Mouse (Mus musculus): Measurements from ENCODE around the gene Wdr91. TPM values are rescaled to one million over a fixed set of nuclear protein-coding genes. Genes with fewer than 3 reads are reported as not detected.

The Wdr91 gene
- total and polyA plus RNA-seq, 2 experiments from 2014 or later: 14.6 to 37.3 TPM

- TF ChIP-seq CTCF (IDR thresholded peaks at IDR 0.05; ENCODE audit: low read depth): no peak
- no peak for DNase-seq
- no peaks in the 10 kb centered on the region for H3K36me3 ChIP-seq (ENCODE audit: insufficient read depth)
Measured at GRCm38 (mm10) chr6:34938280-34938928, 27.7 kb upstream of the Wdr91 start.

GRCm38 (mm10) chr6:34936743-34937142 lies 26.1 kb upstream of the Wdr91 start:
- 67% methylated on average over 5 of the region's 5 CpGs for WGBS
- TF ChIP-seq CTCF (IDR thresholded peaks at IDR 0.05; ENCODE audit: low read depth): no peak
- no peak overlapping the region for H3K9ac ChIP-seq

More at GRCm38 (mm10) chr6:34938280-34938928, 27.7 kb upstream of the Wdr91 start:
- ATAC-seq: no peak
- Histone ChIP-seq H3K9ac (no peak overlapping the region), H3K4me1 (ENCODE audit: insufficient read depth) (no peaks in the 10 kb centered on the region), H3K27ac (ENCODE audit: low read depth, low read length) (no peak overlapping the region), H3K4me2 (ENCODE audit: low read depth) (no peak overlapping the region), H3K27me3 (ENCODE audit: insufficient read depth, low read length) (no peaks in the 10 kb centered on the region), H3K4me3 (ENCODE audit: low read depth, low read length) (no peak overlapping the region), H3K9me3 (ENCODE audit: low read length) (no peaks in the 10 kb centered on the region)
- 80% methylated on average over 7 of the region's 7 CpGs for WGBS

GRCm38 (mm10) chr6:34932633-34933032 lies 22.0 kb upstream of the Wdr91 start:
- no peaks in the 10 kb centered on the region for H3K4me1 ChIP-seq (ENCODE audit: insufficient read depth)
- H3K36me3 ChIP-seq (ENCODE audit: insufficient read depth): no peaks in the 10 kb centered on the region
- TF ChIP-seq CTCF (IDR thresholded peaks at IDR 0.05; ENCODE audit: low read depth): no peak
- H3K27me3 ChIP-seq (ENCODE audit: insufficient read depth, low read length): no peaks in the 10 kb centered on the region
- no peak for ATAC-seq
- no peak overlapping the region for H3K4me3 ChIP-seq (ENCODE audit: low read depth, low read length)
- WGBS: 89% methylated on average over 1 of the region's 1 CpGs
- no peaks in the 10 kb centered on the region for H3K9me3 ChIP-seq (ENCODE audit: low read length)
- DNase-seq: no peak
- no peak overlapping the region for H3K4me2 ChIP-seq (ENCODE audit: low read depth)
- H3K9ac ChIP-seq: no peak overlapping the region
- no peak overlapping the region for H3K27ac ChIP-seq (ENCODE audit: low read depth, low read length)

More at GRCm38 (mm10) chr6:34936743-34937142, 26.1 kb upstream of the Wdr91 start:
- Histone ChIP-seq H3K4me3 (ENCODE audit: low read depth, low read length) (no peak overlapping the region), H3K27me3 (ENCODE audit: insufficient read depth, low read length) (no peaks in the 10 kb centered on the region), H3K36me3 (ENCODE audit: insufficient read depth) (no peaks in the 10 kb centered on the region), H3K9me3 (ENCODE audit: low read length) (no peaks in the 10 kb centered on the region), H3K27ac (ENCODE audit: low read depth, low read length) (no peak overlapping the region), H3K4me2 (ENCODE audit: low read depth) (no peak overlapping the region), H3K4me1 (ENCODE audit: insufficient read depth) (no peaks in the 10 kb centered on the region)
- DNase-seq (no peak), ATAC-seq (no peak)

GRCm38 (mm10) chr6:34927594-34927993 lies 16.9 kb upstream of the Wdr91 start:
- no peak overlapping the region for H3K27ac ChIP-seq (ENCODE audit: low read depth, low read length)
- H3K9ac ChIP-seq: no peak overlapping the region
- no peaks in the 10 kb centered on the region for H3K9me3 ChIP-seq (ENCODE audit: low read length)
- H3K27me3 ChIP-seq (ENCODE audit: insufficient read depth, low read length): no peaks in the 10 kb centered on the region
- no peak for DNase-seq
- H3K4me3 ChIP-seq (ENCODE audit: low read depth, low read length): no peak overlapping the region
- H3K4me1 ChIP-seq (ENCODE audit: insufficient read depth): no peaks in the 10 kb centered on the region
- H3K4me2 ChIP-seq (ENCODE audit: low read depth): no peak overlapping the region
- no peaks in the 10 kb centered on the region for H3K36me3 ChIP-seq (ENCODE audit: insufficient read depth)
- 98% methylated on average over 8 of the region's 8 CpGs for WGBS
- no peak for ATAC-seq
- no peak for TF ChIP-seq CTCF (IDR thresholded peaks at IDR 0.05; ENCODE audit: low read depth)

GRCm38 (mm10) chr6:34927156-34927555 lies 16.5 kb upstream of the Wdr91 start:
- Histone ChIP-seq H3K9me3 (ENCODE audit: low read length) (no peaks in the 10 kb centered on the region), H3K36me3 (ENCODE audit: insufficient read depth) (no peaks in the 10 kb centered on the region), H3K27ac (ENCODE audit: low read depth, low read length) (no peak overlapping the region), H3K4me3 (ENCODE audit: low read depth, low read length) (no peak overlapping the region), H3K4me1 (ENCODE audit: insufficient read depth) (no peaks in the 10 kb centered on the region), H3K9ac (no peak overlapping the region), H3K4me2 (ENCODE audit: low read depth) (no peak overlapping the region), H3K27me3 (ENCODE audit: insufficient read depth, low read length) (no peaks in the 10 kb centered on the region)
- 43% methylated on average over 4 of the region's 4 CpGs for WGBS
- peak; percentile 46 for DNase-seq
- TF ChIP-seq CTCF (IDR thresholded peaks at IDR 0.05; ENCODE audit: low read depth): peak; percentile 71
- no peak for ATAC-seq

DNA sequence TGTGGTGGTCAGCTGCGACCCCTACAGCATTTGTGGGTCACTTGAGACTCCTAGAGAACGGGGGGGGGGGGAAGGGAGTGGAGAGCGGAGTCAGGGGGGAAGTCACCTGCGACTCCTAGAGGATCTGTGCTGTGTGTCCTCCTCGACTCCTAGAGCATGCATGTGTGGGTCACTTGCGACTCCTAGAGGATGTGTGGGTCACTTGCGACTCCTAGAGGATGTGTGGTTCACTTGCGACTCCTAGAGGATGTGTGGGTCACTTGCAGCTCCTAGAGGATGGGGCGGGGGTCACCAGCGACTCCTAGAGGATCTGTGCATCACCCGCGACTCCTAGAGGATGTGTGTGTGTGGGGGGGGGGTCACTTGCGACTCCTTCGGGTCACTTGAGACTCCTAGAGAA lies 11.3 kb upstream of the Wdr91 start:
- H3K4me2 ChIP-seq (ENCODE audit: low read depth): no peak overlapping the region
- H3K4me3 ChIP-seq (ENCODE audit: low read depth, low read length): no peak overlapping the region
- H3K9me3 ChIP-seq (ENCODE audit: low read length): no peaks in the 10 kb centered on the region
- no peak overlapping the region for H3K9ac ChIP-seq
- H3K27me3 ChIP-seq (ENCODE audit: insufficient read depth, low read length): no peaks in the 10 kb centered on the region
- DNase-seq: no peak
- TF ChIP-seq CTCF (IDR thresholded peaks at IDR 0.05; ENCODE audit: low read depth): peak; percentile 76
- WGBS: 58% methylated on average over 14 of the region's 14 CpGs
- no peak overlapping the region for H3K27ac ChIP-seq (ENCODE audit: low read depth, low read length)
- no peaks in the 10 kb centered on the region for H3K4me1 ChIP-seq (ENCODE audit: insufficient read depth)
- no peaks in the 10 kb centered on the region for H3K36me3 ChIP-seq (ENCODE audit: insufficient read depth)
- ATAC-seq: peak; percentile 18; the same call in 1 of the 2 replicates

DNA sequence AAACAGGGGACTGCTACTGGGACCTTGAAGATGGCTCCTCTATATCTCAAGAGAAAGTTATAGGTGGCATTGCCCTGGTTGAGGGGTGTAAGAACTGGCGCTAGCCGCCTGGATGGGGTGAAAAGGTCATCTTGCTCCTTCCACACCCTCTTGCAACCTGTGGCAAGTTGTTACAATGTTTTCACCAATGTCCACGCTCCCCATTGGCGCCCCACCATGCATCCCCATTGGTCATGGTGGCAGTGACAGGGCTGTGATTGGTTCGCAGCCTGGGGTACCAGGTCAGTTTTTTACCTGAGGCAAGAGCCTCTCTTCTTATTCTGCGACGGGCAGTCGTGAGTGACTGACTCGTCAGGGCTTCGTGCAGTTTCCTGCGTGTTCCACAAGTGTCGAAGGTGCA lies 10.0 kb upstream of the Wdr91 start:
- 95% methylated on average over 12 of the region's 12 CpGs for WGBS
- no peak overlapping the region for H3K4me2 ChIP-seq (ENCODE audit: low read depth)
- DNase-seq (no peak), ATAC-seq (no peak)
- H3K36me3 ChIP-seq (ENCODE audit: insufficient read depth): no peaks in the 10 kb centered on the region
- H3K4me1 ChIP-seq (ENCODE audit: insufficient read depth): no peaks in the 10 kb centered on the region
- H3K9ac ChIP-seq: no peak overlapping the region
- H3K4me3 ChIP-seq (ENCODE audit: low read depth, low read length): no peak overlapping the region
- TF ChIP-seq CTCF (IDR thresholded peaks at IDR 0.05; ENCODE audit: low read depth): no peak
- no peaks in the 10 kb centered on the region for H3K27me3 ChIP-seq (ENCODE audit: insufficient read depth, low read length)
- H3K27ac ChIP-seq (ENCODE audit: low read depth, low read length): no peak overlapping the region
- H3K9me3 ChIP-seq (ENCODE audit: low read length): no peaks in the 10 kb centered on the region
